Mouse (Mus musculus) heart, postnatal 0 days (tissue): ENCODE data around the gene Atp1a1.

Experiments used
- CTCF ChIP-seq: IDR thresholded peaks from 2 replicates; pipeline ENCODE4 v1.5.1; 2016; ENCODE audit warnings: antibody characterized with exemption, control low read depth, low read depth
- EP300 ChIP-seq: IDR thresholded peaks from 2 replicates; pipeline ENCODE4 v1.6.1; 2016; ENCODE audit warnings: antibody characterized with exemption, low read depth

- TF ChIP-seq CTCF, result no peak
- no peak for TF ChIP-seq EP300
These were observed 1.9 kb downstream of the Atp1a1 start for GRCm38 (mm10) chr3:101602511-101603055.
